Mouse (Mus musculus) forebrain, embryonic 16.5 days (tissue): ENCODE results near the gene Otub1. TPM values are rescaled to one million over a fixed set of nuclear protein-coding genes. Genes with fewer than 3 reads are reported as not detected.

Experiments
- ATAC-seq: fragments of 200-750 bp; cut with Nextera tagmentation; 2 replicates; pipeline ENCODE4 v1.8.0; 2017; ENCODE audit warnings: mild to moderate bottlenecking, moderate library complexity
- H3K27ac ChIP-seq: fragments of 300-500 bp; sonication (generic); 2 replicates; pipeline ENCODE4 v1.5.1; 2014; ENCODE audit warnings: low read length, control low read depth
- H3K27me3 ChIP-seq: fragments of 300-500 bp; sonication (generic); replicated peaks from 2 replicates; pipeline ENCODE4 v1.6.1; 2014; ENCODE audit warnings: low read length; ENCODE audit not compliant: control insufficient read depth, insufficient read depth
- H3K36me3 ChIP-seq: fragments of 300-500 bp; sonication (generic); 2 replicates; pipeline ENCODE4 v1.6.1; 2014; ENCODE audit not compliant: control insufficient read depth, insufficient read depth
- H3K4me1 ChIP-seq: fragments of 300-500 bp; sonication (generic); replicated peaks from 2 replicates; pipeline ENCODE4 v1.6.1; 2014; ENCODE audit warnings: low read length; ENCODE audit not compliant: control insufficient read depth, insufficient read depth
- H3K4me2 ChIP-seq: fragments of 300-500 bp; sonication (generic); 2 replicates; pipeline ENCODE4 v1.6.1; 2014; ENCODE audit warnings: mild to moderate bottlenecking, low read length, control low read depth
- H3K4me3 ChIP-seq: fragments of 300-500 bp; sonication (generic); replicated peaks from 2 replicates; pipeline ENCODE4 v1.5.1; 2014; ENCODE audit warnings: mild to moderate bottlenecking, low read length, control low read depth
- H3K9ac ChIP-seq: fragments of 300-500 bp; sonication (generic); replicated peaks from 2 replicates; pipeline ENCODE4 v1.6.1; 2014; ENCODE audit warnings: low read depth, low read length, control low read depth
- H3K9me3 ChIP-seq: fragments of 300-500 bp; sonication (generic); 2 replicates; pipeline ENCODE4 v1.6.1; 2016; ENCODE audit warnings: low read length; ENCODE audit not compliant: control insufficient read depth
- WGBS: fragments of 180-500 bp; shearing (Covaris S2); extraction: QIAGEN DNeasy Blood & Tissue Kit; methylation state at CpG from one replicate; pipeline ENCODE4 v1.1.7; 2014; 5-methylcytosine and 5-hydroxymethylcytosine counted together
- polyA plus RNA-seq: library from polyadenylated mRNA; unstranded; fragments of >200 nt; fragmentation: Nextera tagmentation; extraction: Ambion mirVana; gene quantifications from 2 replicates; pipeline ENCODE4 v1.2.1, GENCODE M21; 2015

Otub1 gene
- polyA plus RNA-seq, 1 experiment from 2014 or later: 235 TPM

DNA sequence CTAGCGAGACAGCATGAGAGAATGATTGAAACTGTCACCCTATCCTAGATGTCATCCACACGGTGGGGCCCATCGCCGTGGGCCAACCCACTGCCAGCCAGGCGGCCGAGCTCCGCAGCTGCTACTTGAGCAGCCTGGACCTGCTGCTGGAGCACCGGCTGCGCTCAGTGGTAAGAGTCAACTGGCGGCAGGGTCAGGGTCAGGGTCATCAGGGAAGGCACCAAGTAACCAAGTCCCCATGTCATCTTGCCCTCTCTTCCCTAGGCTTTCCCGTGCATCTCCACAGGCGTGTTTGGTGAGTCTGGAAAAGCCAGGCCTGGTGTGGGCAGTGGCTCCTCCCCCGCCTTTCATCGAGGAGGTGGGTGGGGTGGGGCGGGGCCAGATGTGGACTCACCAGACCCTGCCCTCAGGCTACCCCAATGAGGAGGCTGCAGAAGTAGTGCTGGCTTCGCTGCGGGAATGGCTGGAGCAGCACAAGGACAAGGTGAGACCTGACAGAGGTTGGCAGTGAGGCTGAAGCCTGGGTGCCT is 9.3 kb downstream of the Otub1 start:
- Histone ChIP-seq H3K9me3 (no peaks in the 10 kb centered on the region), H3K4me1 (peaks cover 18% of the 10 kb centered on the region), H3K36me3 (peaks cover 24% of the 10 kb centered on the region), H3K4me3 (no peak overlapping the region), H3K27ac (no peak overlapping the region), H3K4me2 (no peak overlapping the region), H3K9ac (no peak overlapping the region), H3K27me3 (no peaks in the 10 kb centered on the region)
- ATAC-seq: no peak
- 17% methylated on average over 17 of the region's 17 CpGs for WGBS

DNA sequence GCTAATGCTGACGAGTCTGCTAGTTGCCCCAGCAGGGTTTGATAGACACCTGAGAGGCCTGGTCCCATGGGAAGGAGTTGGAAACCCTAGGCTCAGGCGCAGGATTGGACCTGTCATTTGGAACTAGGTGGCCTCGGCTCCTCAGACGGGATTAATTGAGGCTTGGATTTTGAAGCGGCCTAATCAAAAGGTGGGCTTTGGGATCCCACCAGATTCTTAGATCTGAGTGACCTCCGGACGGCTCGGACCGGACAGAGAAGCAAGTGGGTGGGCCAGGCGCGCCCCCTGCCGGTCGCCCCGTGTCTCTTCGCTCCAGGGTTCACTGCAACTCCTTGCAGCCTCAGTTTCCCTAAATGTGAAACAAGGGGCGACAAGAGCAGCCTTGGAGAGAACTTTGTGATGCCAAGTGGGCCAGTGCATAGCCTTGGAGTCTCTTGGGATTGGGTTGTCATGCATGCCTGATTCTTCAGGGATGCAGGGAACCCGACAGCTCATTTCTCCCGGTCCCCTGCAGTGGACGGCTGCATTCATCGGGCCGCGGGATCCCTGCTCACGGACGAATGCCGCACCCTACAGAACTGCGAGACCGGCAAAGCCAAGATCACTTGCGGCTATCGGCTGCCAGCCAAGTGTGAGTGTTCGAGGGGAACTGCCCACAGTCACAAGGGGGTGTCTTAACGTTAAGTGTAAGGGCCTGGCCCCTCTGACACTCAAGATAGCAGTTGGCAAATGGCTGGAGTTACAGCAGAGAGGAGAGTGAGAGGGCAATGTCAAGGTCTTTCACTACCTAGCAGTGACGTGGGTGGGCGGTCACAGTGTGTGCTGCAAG is 10.0 kb downstream of the Otub1 start:
- WGBS: 15% methylated on average over 33 of the region's 33 CpGs
- Histone ChIP-seq H3K9ac (no peak overlapping the region), H3K27ac (no peak overlapping the region), H3K27me3 (no peaks in the 10 kb centered on the region), H3K36me3 (peaks cover 24% of the 10 kb centered on the region), H3K9me3 (no peaks in the 10 kb centered on the region), H3K4me2 (no peak overlapping the region), H3K4me1 (peaks cover 20% of the 10 kb centered on the region), H3K4me3 (no peak overlapping the region)
- ATAC-seq: 0 out of 2 replicates have a peak, but pooled peaks have one; percentile 23

DNA sequence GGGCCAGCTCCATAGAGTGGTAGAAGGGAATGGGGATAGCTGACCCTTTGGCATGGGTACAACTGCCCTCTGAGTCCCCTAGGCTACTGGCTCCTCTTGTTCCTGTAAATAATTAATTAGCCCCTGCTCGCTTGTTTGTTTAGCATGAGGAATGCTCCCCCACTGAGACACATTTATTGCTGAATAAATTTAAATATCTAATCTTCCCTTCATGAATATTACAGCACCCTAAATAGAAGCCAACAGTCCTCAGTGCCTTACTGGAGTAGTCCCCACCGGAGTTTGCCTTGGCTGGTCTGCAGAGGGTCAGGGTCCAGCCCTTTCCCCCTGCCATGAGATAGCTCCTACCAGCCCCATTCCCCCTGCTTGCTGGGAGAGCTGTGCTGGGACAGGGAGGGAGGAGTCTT is 13.6 kb downstream of the Otub1 start:
- H3K4me2 ChIP-seq: no peak overlapping the region
- peak overlapping the region; percentile 13; the same call in 1 of the 2 replicates for H3K9ac ChIP-seq
- peaks cover 25% of the 10 kb centered on the region for H3K4me1 ChIP-seq
- H3K36me3 ChIP-seq: no peaks in the 10 kb centered on the region
- H3K27me3 ChIP-seq: 0 out of 2 replicates have a peak, but pooled peaks cover 2% of the 10 kb centered on the region
- WGBS: 20% methylated on average over 2 of the region's 2 CpGs
- no peak overlapping the region for H3K27ac ChIP-seq
- H3K9me3 ChIP-seq: no peaks in the 10 kb centered on the region
- H3K4me3 ChIP-seq: no peak overlapping the region
- peak; percentile 41 for ATAC-seq

DNA sequence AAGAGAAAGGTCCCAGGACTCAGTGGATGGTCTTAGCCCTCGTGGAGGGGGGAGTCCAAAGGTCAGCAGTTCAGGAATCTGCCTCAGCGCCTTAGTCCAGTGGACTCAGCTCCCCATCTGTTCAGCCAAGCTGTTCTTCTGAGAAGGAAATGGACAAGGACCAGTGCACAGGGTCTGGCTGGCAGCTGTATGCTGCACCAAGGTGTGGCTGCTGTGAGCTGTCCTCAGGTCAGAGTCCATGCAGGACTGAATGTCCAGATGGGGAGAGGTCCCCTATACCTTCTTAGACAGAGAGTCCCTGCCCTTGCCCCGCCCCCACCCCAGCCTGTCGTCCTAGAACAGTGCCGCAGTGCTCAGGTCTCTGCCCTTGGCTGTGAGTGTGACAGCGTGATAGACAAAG is 14.5 kb downstream of the Otub1 start:
- Histone ChIP-seq H3K36me3 (no peaks in the 10 kb centered on the region), H3K27me3 (0 out of 2 replicates have a peak, but pooled peaks cover 2% of the 10 kb centered on the region), H3K4me3 (no peak overlapping the region), H3K9ac (no peak overlapping the region), H3K9me3 (no peaks in the 10 kb centered on the region), H3K4me1 (peaks cover 25% of the 10 kb centered on the region), H3K4me2 (no peak overlapping the region), H3K27ac (no peak overlapping the region)
- no peak for ATAC-seq
- WGBS: 51% methylated on average over 6 of the region's 6 CpGs

GRCm38 (mm10) chr19:7190986-7191385 is 15.1 kb downstream of the Otub1 start:
- no peak for ATAC-seq
- Histone ChIP-seq H3K27me3 (peaks cover 2% of the 10 kb centered on the region; the same call in 1 of the 2 replicates), H3K4me1 (peaks cover 24% of the 10 kb centered on the region), H3K4me2 (no peak overlapping the region), H3K9ac (no peak overlapping the region), H3K9me3 (no peaks in the 10 kb centered on the region), H3K4me3 (no peak overlapping the region), H3K27ac (no peak overlapping the region), H3K36me3 (no peaks in the 10 kb centered on the region)
- WGBS: 11% methylated on average over 5 of the region's 5 CpGs

GRCm38 (mm10) chr19:7189026-7189425 is 17.1 kb downstream of the Otub1 start:
- no peak overlapping the region for H3K27ac ChIP-seq
- no peak overlapping the region for H3K9ac ChIP-seq
- peaks cover 2% of the 10 kb centered on the region; the same call in 1 of the 2 replicates for H3K27me3 ChIP-seq
- no peak overlapping the region for H3K4me2 ChIP-seq
- ATAC-seq: no peak
- peaks cover 25% of the 10 kb centered on the region for H3K4me1 ChIP-seq
- H3K9me3 ChIP-seq: no peaks in the 10 kb centered on the region
- 77% methylated on average over 4 of the region's 4 CpGs for whole genome bisulfite sequencing
- no peaks in the 10 kb centered on the region for H3K36me3 ChIP-seq
- no peak overlapping the region for H3K4me3 ChIP-seq

DNA sequence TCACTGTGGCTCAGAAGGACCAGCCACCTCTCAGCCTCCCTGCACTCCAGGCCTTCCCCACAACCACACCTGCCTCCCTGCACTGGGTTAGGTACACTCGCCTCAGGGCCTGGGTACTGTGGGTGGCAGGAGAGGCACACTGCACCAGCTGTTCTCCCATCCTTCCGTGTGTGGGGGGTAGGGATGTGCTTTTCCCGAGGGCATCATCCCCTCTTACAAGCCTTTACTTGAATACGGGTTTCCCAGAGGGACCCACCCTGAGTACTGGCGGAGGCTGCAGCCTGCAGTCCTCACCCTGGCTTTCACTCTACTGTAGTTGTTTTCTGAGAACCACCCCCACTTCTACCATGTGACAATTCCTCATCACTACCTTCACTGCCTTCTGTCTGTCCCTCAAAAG is 19.0 kb downstream of the Otub1 start:
- Histone ChIP-seq H3K27me3 (peaks cover 2% of the 10 kb centered on the region; the same call in 1 of the 2 replicates), H3K4me1 (peaks cover 30% of the 10 kb centered on the region), H3K9me3 (no peaks in the 10 kb centered on the region), H3K4me2 (no peak overlapping the region), H3K9ac (no peak overlapping the region), H3K36me3 (no peaks in the 10 kb centered on the region), H3K4me3 (no peak overlapping the region), H3K27ac (no peak overlapping the region)
- 60% methylated on average over 5 of the region's 5 CpGs for WGBS
- no peak for ATAC-seq

DNA sequence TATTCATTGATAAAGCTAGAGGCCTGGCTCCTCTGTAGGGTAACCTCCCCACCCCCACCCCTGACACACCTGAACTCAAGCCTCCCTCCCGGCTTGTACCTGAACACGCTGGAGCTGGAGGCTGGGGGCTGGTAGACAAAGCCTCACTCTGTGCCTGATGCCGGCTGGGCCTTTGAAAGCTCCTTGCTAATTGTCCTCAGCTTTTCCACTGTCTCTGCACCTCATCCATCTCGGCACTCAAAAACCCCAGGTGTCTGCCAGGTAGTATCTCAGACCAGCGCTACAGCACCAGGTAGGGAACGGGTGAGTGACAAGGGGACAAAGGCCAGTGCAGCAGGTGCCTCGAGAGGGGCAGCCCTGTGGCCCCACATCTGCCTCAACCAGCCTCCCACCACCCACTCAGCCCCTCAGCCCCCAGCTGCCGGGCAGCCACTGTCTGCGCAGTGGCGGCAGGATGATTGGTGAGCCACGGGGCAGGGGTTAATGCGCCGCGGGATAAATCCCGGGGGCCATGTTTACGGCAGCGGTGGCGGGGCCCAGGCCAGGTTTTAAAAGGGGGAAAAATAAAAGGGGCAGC is 20.3 kb downstream of the Otub1 start:
- H3K4me2 ChIP-seq: no peak overlapping the region
- no peaks in the 10 kb centered on the region for H3K36me3 ChIP-seq
- H3K27me3 ChIP-seq: peaks cover 2% of the 10 kb centered on the region; the same call in 1 of the 2 replicates
- ATAC-seq: no peak
- no peak overlapping the region for H3K9ac ChIP-seq
- H3K27ac ChIP-seq: no peak overlapping the region
- H3K9me3 ChIP-seq: no peaks in the 10 kb centered on the region
- H3K4me1 ChIP-seq: peaks cover 37% of the 10 kb centered on the region
- H3K4me3 ChIP-seq: no peak overlapping the region
- 14% methylated on average over 18 of the region's 18 CpGs for WGBS

- no peak overlapping the region for H3K27ac ChIP-seq
- peaks cover 2% of the 10 kb centered on the region; the same call in 1 of the 2 replicates for H3K27me3 ChIP-seq
- H3K4me1 ChIP-seq: peaks cover 38% of the 10 kb centered on the region
Observed at GRCm38 (mm10) chr19:7185059-7185458, 21.1 kb downstream of the Otub1 start.

More at GRCm38 (mm10) chr19:7185059-7185458, 21.1 kb downstream of the Otub1 start:
- Histone ChIP-seq H3K9ac (no peak overlapping the region), H3K4me2 (no peak overlapping the region), H3K36me3 (no peaks in the 10 kb centered on the region), H3K9me3 (no peaks in the 10 kb centered on the region), H3K4me3 (no peak overlapping the region)
- no peak for ATAC-seq
- 41% methylated on average over 4 of the region's 4 CpGs for WGBS
